Mouse (Mus musculus) left cerebral cortex, adult 11 months (tissue): Measurements from ENCODE around the gene Ggact.

ENCODE experiments used
- DNase-seq: peaks from one replicate; pipeline ENCODE4 v3.0.0; 2022; ENCODE audit warnings: low spot score

The Ggact gene

GRCm38 (mm10) chr14:122898550-122898949 is 15.0 kb downstream of the Ggact start:
- DNase-seq, result no peak

GRCm38 (mm10) chr14:122896106-122896505 is 17.5 kb downstream of the Ggact start:
- DNase-seq, result no peak

- DNase-seq, result no peak
These were observed 22.0 kb downstream of the Ggact start for GRCm38 (mm10) chr14:122891470-122891968.

DNA sequence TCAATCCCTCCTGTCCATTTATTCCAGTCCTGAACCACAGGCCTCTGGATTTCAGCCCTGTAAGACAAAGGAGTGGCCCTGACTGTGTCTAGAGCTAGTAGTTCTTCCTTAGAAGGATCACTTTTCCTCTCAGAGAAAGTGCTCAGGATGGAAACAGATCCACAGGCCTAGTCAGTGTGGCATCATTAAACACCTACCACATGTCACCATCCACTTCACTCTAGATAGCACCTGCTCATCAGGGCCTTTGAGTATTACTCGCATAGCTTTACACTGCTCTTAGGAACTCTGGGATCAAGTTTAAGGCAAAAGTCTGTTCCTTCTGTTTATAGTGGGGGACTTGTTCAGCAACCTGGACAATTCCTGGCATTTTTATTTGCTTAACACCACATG is 25.1 kb downstream of the Ggact start:
- no peak for DNase-seq

DNA sequence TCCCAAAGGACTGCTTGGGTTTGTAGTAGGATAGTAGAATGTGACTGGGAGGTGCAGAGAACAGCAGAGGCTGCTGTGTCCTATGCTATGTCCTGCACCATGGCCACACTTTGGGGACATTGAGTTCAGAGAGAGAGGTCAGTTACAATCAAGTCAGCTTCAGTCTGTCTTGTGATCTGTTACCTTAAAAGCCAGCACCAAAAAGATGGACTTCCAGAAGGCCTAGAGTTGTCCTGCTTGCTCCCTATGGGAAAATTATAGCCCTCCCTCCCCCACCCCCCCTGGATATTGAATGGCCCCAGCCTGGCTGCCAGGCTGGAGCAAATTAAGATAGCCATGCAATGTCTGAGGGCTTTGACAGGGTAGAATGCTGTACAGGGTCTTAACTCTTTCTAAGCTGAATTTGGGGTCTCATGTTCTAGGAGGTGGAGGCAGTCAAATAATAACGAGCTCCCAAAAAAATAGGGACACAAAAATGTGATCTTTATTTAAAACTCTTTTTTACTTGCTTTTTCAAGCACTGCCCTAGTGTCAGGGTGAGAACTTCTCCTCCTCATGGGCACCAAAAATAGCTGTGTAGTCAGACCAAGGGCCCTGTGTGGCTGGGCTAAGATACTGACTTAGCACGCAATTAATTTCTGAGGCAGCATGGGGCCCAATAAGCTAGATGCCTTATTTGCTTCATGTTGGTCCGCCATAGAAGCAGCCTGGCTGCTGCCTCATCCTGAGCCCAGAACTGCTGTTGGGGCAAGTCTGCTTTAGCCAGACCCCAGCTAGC is 25.7 kb downstream of the Ggact start:
- DNase-seq, result no peak

DNA sequence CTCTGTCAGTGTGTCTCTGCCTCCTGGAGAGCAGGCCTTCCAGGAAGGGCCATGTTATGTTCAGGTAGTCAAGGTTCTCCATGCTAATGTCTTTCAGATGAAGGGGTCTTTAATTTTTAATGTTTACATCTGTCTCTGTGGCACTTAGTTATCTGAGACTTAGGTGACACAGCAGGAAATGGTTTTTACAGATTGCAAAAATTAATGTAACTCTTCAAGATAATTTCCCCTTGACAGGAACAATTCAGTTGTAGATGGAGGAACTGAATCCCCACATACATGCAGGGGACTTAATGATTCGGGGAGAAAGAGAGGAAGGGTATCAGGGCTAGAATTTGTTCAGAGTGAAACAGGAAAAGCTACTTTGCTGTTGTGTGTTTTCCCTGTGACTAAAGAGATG is 26.3 kb downstream of the Ggact start:
- no peak for DNase-seq

DNA sequence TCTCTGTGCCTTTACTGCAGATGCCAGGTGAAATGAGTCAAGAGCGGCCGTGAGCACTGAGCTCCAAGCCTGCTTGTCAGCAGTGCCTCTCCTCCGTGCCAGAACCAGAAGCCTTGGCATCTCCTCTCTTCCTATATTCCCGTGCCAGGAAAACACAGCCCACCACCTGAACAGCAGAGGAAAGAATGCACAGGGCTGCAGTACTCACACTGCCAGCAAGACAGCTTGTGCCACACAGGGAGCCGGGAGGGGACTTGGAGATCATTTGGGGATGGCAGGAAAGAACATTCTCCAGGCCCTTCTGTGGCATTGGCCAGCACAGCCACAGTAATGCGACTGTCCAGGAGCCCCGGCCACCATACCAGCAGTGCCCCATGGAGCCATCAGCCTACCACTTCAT is 27.7 kb downstream of the Ggact start:
- no peak for DNase-seq

GRCm38 (mm10) chr14:122883821-122884584 is 29.6 kb downstream of the Ggact start:
- no peak for DNase-seq

DNA sequence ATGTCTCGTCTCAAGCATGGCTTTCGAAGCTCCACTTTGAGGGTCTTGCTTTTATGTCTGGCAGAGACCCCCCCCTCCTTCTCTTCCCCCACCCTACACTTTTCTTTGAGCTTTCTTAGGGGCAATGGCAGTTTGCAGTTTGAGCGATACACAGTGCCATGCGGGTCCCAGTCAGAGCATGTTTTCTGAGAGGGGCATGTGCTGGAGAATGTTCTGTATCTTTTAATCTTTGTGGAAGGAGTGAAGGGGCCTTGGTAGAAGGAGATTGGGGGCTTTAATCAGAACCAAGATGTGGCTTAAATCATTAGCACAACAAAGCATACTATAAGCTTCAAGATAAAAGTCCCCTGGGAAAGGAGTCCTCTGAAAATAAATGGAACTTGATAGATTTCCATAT is 30.1 kb downstream of the Ggact start:
- DNase-seq, result no peak

DNA sequence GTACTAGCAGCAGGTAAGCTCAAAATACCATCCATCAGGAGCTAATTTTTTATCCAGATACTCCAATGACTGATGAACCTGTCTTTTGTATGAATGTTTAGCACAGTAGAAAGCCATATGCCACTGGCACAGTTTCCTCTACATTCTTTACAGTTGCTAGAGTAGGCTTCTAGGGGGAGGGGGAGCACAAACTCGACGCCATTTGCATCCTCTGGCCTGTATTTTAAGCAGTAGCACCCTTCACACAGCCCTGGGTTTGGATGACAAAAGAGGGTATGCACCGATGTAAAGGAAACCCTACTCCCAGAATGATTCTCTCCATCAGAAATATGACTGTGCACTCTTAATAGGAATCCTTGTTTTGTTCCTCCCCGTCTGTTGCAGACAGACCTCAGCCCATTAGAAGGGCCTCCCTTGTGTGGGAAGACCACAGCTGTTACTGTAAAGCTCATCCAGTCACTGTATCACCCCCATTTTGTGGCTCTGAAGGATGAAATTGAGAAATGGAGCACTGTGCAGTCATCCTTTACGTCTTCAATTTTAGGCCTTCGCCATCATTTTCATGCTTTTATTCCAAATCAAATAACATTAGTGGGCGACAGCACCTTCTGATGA is 30.7 kb downstream of the Ggact start:
- no peak for DNase-seq

- DNase-seq, result no peak
These were observed 31.3 kb downstream of the Ggact start for GRCm38 (mm10) chr14:122882201-122882639.

- DNase-seq, result no peak
These were observed 31.9 kb downstream of the Ggact start for GRCm38 (mm10) chr14:122881699-122882098.

DNA sequence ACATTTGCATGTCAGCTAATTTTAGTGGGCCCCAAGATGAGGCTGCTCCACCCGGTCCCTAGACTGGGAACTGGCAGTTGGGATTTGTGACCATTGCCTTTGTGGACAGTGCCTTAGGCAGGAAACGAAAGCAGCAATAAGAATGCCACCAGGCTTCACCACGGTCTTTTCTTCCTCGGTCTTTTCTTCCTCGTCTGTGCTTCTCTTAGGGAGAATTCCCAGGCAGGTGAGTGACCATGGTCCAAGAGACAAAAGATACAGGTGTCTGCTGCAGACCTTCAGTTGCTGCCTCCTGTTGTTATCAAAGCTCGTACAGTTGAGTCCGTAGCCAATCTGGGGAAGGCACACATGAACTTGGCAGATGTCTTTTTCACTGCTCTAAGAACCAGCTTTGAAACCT is 33.3 kb downstream of the Ggact start:
- DNase-seq, result no peak

- no peak for DNase-seq
These were observed 35.8 kb downstream of the Ggact start for GRCm38 (mm10) chr14:122877787-122878186.

DNA sequence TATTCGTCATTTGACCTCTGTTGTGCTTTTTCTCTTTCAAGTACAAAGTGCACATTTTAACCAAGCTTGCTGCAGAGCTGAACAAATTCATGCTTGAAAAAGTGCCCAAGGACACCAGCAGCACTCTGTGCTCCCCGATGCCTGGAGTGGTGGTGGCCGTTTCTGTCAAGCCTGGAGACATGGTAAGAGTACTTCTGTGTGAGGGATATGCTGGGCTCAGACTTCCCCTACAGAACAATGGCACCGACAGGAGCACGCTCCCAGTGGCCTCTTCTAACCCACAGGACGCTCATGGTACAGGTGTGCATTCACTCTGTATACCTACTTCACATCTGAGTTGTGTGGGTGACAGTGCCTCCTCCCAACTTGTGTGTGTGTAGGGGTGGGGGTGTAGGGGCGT is 36.8 kb downstream of the Ggact start:
- DNase-seq, result no peak

DNA sequence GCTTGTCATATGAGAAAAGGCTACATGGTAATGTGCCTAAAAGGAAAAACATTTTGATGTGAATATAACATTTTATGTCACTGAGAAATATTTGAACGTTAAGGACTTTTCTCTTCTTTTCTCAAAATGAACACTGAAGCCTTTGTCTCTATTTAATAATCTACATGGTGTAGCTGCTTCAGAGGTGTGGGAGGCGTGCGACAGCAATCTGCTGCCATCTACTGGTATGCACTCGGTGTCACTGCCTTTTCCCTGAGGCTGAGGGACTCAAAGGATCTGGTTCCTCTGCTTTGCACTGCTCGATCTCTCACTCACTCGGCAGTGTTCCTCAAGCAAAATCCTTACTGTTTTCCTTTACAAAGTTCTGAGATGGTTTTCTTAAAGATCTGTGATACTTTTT is 37.4 kb downstream of the Ggact start:
- DNase-seq, result peak; percentile 76

GRCm38 (mm10) chr14:122875636-122876035 is 37.9 kb downstream of the Ggact start:
- no peak for DNase-seq

DNA sequence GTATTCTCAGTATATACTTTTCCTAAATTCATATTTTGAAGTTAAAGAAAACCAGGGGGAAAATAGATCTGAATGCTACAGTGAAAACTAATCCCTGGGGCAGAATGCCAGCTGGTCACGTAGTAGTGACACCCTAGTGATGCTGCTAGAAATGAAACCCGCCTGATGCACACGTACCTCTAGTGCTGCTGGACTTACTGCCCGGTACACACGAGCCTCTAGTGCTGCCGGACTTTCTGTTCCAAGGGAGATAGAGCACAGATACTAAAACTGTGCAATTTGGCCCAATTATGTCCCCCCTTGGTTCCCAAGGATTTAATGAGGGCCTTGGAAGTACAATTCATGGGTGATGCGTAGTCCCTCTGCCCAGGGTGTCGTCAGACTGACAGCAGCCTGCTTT is 38.5 kb downstream of the Ggact start:
- DNase-seq, result no peak

DNA sequence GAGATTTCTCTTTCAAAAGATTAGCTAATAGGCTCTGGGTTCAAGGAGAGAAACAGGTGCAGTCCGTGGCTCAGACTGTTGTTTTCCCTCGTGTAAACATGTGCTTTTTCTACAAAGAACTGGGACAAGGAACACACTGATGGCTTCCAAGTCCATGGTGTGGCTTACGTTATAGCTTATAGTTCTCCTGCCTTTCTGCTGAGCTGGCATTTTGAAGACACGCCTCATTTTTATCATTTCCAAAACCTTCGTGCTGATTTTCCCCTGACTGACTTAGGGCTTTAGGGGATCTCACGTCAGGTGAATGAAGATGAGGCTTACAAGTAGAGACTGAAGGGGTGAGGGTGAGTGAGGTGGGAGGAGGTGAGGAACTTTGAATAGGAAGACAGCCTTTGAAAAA is 40.9 kb downstream of the Ggact start:
- no peak for DNase-seq

DNA sequence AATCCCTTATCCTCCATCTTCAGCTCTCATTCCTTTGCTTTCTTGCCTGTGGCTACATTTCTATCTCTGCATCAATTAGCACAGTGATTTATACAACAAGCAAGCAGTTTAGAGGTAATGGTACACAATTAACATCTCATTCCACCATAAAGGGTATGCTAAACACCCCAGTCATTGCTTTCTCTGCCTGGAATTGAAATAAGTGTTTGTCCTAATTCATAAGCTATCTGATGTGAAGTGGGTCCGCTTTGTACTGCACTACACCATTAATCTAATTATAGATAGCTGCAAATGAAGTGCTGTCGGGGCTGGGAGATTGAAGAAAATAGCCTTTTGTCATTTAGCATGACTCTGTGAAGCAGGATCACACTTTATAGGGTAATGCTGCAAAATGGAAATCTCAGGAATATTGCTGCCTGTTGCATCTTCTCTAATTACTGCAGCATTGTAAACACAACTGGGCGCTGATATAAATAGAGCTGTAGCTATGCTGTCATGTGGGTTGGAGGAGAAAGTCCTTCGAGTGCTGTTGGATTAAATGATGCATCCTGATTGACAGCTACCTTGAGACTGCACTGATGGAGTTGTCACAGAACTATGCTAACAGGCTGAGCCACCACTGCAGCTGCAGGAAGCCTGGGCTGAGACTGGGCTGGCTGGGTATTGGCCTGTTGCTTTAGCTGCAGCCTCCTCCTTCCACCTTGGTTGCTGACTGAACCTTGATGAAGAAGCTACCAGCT is 41.5 kb downstream of the Ggact start:
- DNase-seq, result no peak

GRCm38 (mm10) chr14:122869831-122870230 is 43.7 kb downstream of the Ggact start:
- no peak for DNase-seq
